In the genomic region with DNA sequence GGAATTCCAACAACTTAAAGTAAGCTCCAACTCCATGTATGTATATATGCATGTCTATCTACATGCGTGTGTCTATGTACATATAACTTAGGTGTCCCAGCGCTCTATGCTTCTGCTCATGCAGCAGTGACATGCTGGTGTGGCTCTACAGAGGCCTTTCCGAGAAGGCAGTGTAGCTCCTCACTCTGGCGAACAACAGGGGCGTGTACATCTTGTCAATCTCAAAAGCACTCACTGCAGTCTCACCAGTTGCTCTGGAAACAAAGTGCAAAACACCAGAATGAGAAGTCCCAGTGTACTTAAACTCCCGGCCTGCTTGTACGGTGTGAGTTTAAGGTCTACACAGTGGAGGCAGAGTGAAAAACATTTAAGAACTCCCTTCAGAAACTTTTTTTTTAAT, we compare ENCODE assay signal across 33 mouse cellular contexts. TPM values are rescaled to one million over a fixed set of nuclear protein-coding genes. Genes with fewer than 3 reads are reported as not detected.
DNase-seq lines count a peak whose midpoint lies in the region; ATAC-seq and TF ChIP-seq lines count a peak whose summit lies in the region.
"Had no signal": no experiment of that assay in that cellular context is flagged by ENCODE, and none has a peak within 500 bp of the region (broad histone marks: within the 10 kb centered on the region; RNA-seq: fewer than 3 reads in every experiment).

No protein-coding gene starts in this region.

- WGBS in heart, embryonic 10.5 days: 69% methylated on average over 7 of the region's 7 CpGs
- WGBS in lung, postnatal 0 days: 76% methylated on average over 7 of the region's 7 CpGs
- 49% methylated on average over 7 of the region's 7 CpGs for WGBS in midbrain, embryonic 11.5 days
- 65% methylated on average over 7 of the region's 7 CpGs for WGBS in midbrain, embryonic 10.5 days

- peaks cover 53% of the 10 kb centered on the region for H3K36me3 ChIP-seq in heart, embryonic 10.5 days
- peaks cover 36% of the 10 kb centered on the region for H3K36me3 ChIP-seq in lung, postnatal 0 days (ENCODE audit: insufficient read depth, low read length)
- H3K36me3 ChIP-seq in midbrain, embryonic 11.5 days (ENCODE audit: control insufficient read depth, insufficient read depth, low read length): peaks cover 7% of the 10 kb centered on the region; the same call in 1 of the 2 replicates
- peaks cover 50% of the 10 kb centered on the region for H3K36me3 ChIP-seq in midbrain, embryonic 10.5 days

- H3K27ac ChIP-seq in heart, embryonic 10.5 days: no peak overlapping the region
- H3K27ac ChIP-seq in lung, postnatal 0 days (ENCODE audit: low read length): no peak overlapping the region
- H3K27ac ChIP-seq in midbrain, embryonic 11.5 days (ENCODE audit: low read depth, low read length): no peak overlapping the region
- H3K27ac ChIP-seq in midbrain, embryonic 10.5 days (replicated peaks): no peak overlapping the region
- H3K27ac ChIP-seq: embryonic facial prominence, embryonic 12.5 days; embryonic facial prominence, embryonic 15.5 days; heart, adult 2 months; hindbrain, embryonic 14.5 days; hindbrain, postnatal 0 days had no signal

- TF ChIP-seq CTCF in lung, postnatal 0 days (IDR thresholded peaks at IDR 0.05): no peak
- no peak for TF ChIP-seq CTCF in brain, embryonic 14.5 days (IDR thresholded peaks at IDR 0.05; ENCODE audit: borderline replicate concordance, extremely low read depth, insufficient read depth, insufficient read length)

- peak; percentile 80 for DNase-seq in heart, adult 11 months
- DNase-seq in heart, embryonic 10.5 days (ENCODE audit: low spot score): no peak
- no peak for DNase-seq in lung, postnatal 0 days (ENCODE audit: low spot score)
- no peak for DNase-seq in lung, postnatal 4 days
- peak; percentile 75 for DNase-seq in midbrain, embryonic 11.5 days (ENCODE audit: low spot score, missing footprints)
- DNase-seq in midbrain, embryonic 10.5 days (ENCODE audit: low spot score): no peak
- DNase-seq in brain, embryonic 14.5 days (ENCODE audit: low read depth): peak; percentile 5
- DNase-seq in T-cell, adult 2 months (ENCODE audit: low spot score): no peak
- DNase-seq: adrenal gland, adult 2 months; adrenal gland, postnatal 14 days; B cell, adult 2 months; cerebellum, adult 11-12 months; cerebellum, adult 8-10 months; cerebellum, postnatal 10 days; cerebellum, postnatal 36 days; forebrain, postnatal 0 days; gastrocnemius, postnatal 25 days; heart, adult 2 months had no signal

- no peaks in the 10 kb centered on the region for H3K27me3 ChIP-seq in heart, embryonic 10.5 days (ENCODE audit: insufficient read depth, poor library complexity, severe bottlenecking)
- H3K27me3 ChIP-seq in lung, postnatal 0 days (replicated peaks; ENCODE audit: insufficient read depth, low read length): no peaks in the 10 kb centered on the region
- no peaks in the 10 kb centered on the region for H3K27me3 ChIP-seq in midbrain, embryonic 11.5 days (ENCODE audit: control insufficient read depth, insufficient read depth, low read length)
- no peaks in the 10 kb centered on the region for H3K27me3 ChIP-seq in midbrain, embryonic 10.5 days (ENCODE audit: low read depth, poor library complexity, severe bottlenecking)
- H3K27me3 ChIP-seq: CH12.LX; embryonic facial prominence, embryonic 12.5 days; embryonic facial prominence, embryonic 15.5 days had no signal

- no peaks in the 10 kb centered on the region for H3K4me1 ChIP-seq in heart, embryonic 10.5 days
- H3K4me1 ChIP-seq in lung, postnatal 0 days (ENCODE audit: insufficient read depth, low read depth, low read length): no peaks in the 10 kb centered on the region
- H3K4me1 ChIP-seq in midbrain, embryonic 11.5 days (ENCODE audit: control insufficient read depth, insufficient read depth, low read length): no peaks in the 10 kb centered on the region
- no peaks in the 10 kb centered on the region; the same call in 1 of the 2 replicates for H3K4me1 ChIP-seq in midbrain, embryonic 10.5 days
- H3K4me1 ChIP-seq: embryonic facial prominence, embryonic 12.5 days; embryonic facial prominence, embryonic 15.5 days had no signal

- H3K4me2 ChIP-seq in lung, postnatal 0 days (replicated peaks; ENCODE audit: low read depth, low read length): no peak overlapping the region
- H3K4me2 ChIP-seq in midbrain, embryonic 11.5 days: no peak overlapping the region
- H3K4me2 ChIP-seq: embryonic facial prominence, embryonic 12.5 days; embryonic facial prominence, embryonic 15.5 days; heart, embryonic 11.5 days; hindbrain, embryonic 14.5 days had no signal

- TF ChIP-seq EP300 in lung, postnatal 0 days (IDR thresholded peaks at IDR 0.05): no peak

- peak; percentile 40 for ATAC-seq in lung, postnatal 0 days
- ATAC-seq in midbrain, embryonic 11.5 days (ENCODE audit: low FRiP score): peak; percentile 61; the same call in 1 of the 2 replicates
- ATAC-seq: forebrain, embryonic 14.5 days; forebrain, postnatal 0 days; hindbrain, postnatal 0 days; inflammation-experienced regulatory T-cells, adult 6 months; intestine, embryonic 16.5 days had no signal

- H3K4me3 ChIP-seq in heart, embryonic 10.5 days: no peak overlapping the region
- H3K4me3 ChIP-seq in lung, postnatal 0 days (ENCODE audit: low read depth, low read length): no peak overlapping the region
- no peak overlapping the region for H3K4me3 ChIP-seq in midbrain, embryonic 11.5 days (ENCODE audit: low read depth, low read length)
- H3K4me3 ChIP-seq in midbrain, embryonic 10.5 days: no peak overlapping the region
- H3K4me3 ChIP-seq: embryonic facial prominence, embryonic 12.5 days; embryonic facial prominence, embryonic 15.5 days; heart, adult 2 months had no signal

- no peak overlapping the region for H3K9ac ChIP-seq in lung, postnatal 0 days (replicated peaks; ENCODE audit: low read depth)
- no peak overlapping the region for H3K9ac ChIP-seq in midbrain, embryonic 11.5 days (ENCODE audit: low read length)
- H3K9ac ChIP-seq: embryonic facial prominence, embryonic 12.5 days; embryonic facial prominence, embryonic 15.5 days; forebrain, postnatal 0 days; hindbrain, embryonic 14.5 days had no signal

- no peak for TF ChIP-seq POLR2A in brain, embryonic 14.5 days (IDR thresholded peaks at IDR 0.05; ENCODE audit: borderline replicate concordance, extremely low read depth, insufficient read depth, insufficient read length, poor library complexity, severe bottlenecking)

- H3K9me3 ChIP-seq in heart, embryonic 10.5 days: no peaks in the 10 kb centered on the region
- no peaks in the 10 kb centered on the region for H3K9me3 ChIP-seq in lung, postnatal 0 days (ENCODE audit: low read length)
- no peaks in the 10 kb centered on the region for H3K9me3 ChIP-seq in midbrain, embryonic 11.5 days (ENCODE audit: control insufficient read depth, low read length)
- no peaks in the 10 kb centered on the region for H3K9me3 ChIP-seq in midbrain, embryonic 10.5 days (replicated peaks)
- H3K9me3 ChIP-seq: embryonic facial prominence, embryonic 12.5 days; embryonic facial prominence, embryonic 15.5 days had no signal

RNA-seq across cellular contexts. Expression of gene Fbxo9, which starts 27.0 kb away (rescaled TPM):
- 28.5 and 30.6 TPM in 2 replicates for polyA plus RNA-seq in heart, embryonic 10.5 days (2016; fragmentation: Nextera tagmentation; extraction: Ambion mirVana)
- 55.1 and 59.9 TPM in 2 replicates for polyA plus RNA-seq in lung, postnatal 0 days (2015; fragmentation: Nextera tagmentation; extraction: Ambion mirVana)
- 31.6 and 33.5 TPM in 2 replicates for polyA plus RNA-seq in midbrain, embryonic 11.5 days (2014; fragmentation: Nextera tagmentation; extraction: Ambion mirVana)
- 21.9 and 22.9 TPM in 2 replicates for polyA plus RNA-seq in midbrain, embryonic 10.5 days (2016; fragmentation: Nextera tagmentation; extraction: Ambion mirVana)
- 61.9 and 77.0 TPM in 2 replicates for polyA plus RNA-seq in brain, embryonic 14.5 days (2012; rRNA removed)

RNA-seq across cellular contexts. Expression of gene Ick, which starts 27.2 kb away (rescaled TPM):
- polyA plus RNA-seq in heart, embryonic 10.5 days (2016; fragmentation: Nextera tagmentation; extraction: Ambion mirVana): 17.2 and 21.5 TPM in 2 replicates
- polyA plus RNA-seq in lung, postnatal 0 days (2015; fragmentation: Nextera tagmentation; extraction: Ambion mirVana): 19.3 and 23.0 TPM in 2 replicates
- polyA plus RNA-seq in midbrain, embryonic 11.5 days (2014; fragmentation: Nextera tagmentation; extraction: Ambion mirVana): 35.3 and 35.9 TPM in 2 replicates
- 33.5 and 35.8 TPM in 2 replicates for polyA plus RNA-seq in midbrain, embryonic 10.5 days (2016; fragmentation: Nextera tagmentation; extraction: Ambion mirVana)
- polyA plus RNA-seq in brain, embryonic 14.5 days (2012; rRNA removed): 45.0 and 55.6 TPM in 2 replicates

RNA-seq across cellular contexts. Expression of gene Gcm1, which starts 30.1 kb away (rescaled TPM):
- polyA plus RNA-seq in heart, embryonic 10.5 days (2016; fragmentation: Nextera tagmentation; extraction: Ambion mirVana): 0.09 TPM in 1 of 2 replicates, not detected in the other
- polyA plus RNA-seq in lung, postnatal 0 days (2015; fragmentation: Nextera tagmentation; extraction: Ambion mirVana): 0.14 TPM in 2 replicates
- 0.10 and 0.12 TPM in 2 replicates for polyA plus RNA-seq in midbrain, embryonic 11.5 days (2014; fragmentation: Nextera tagmentation; extraction: Ambion mirVana)
- polyA plus RNA-seq in midbrain, embryonic 10.5 days (2016; fragmentation: Nextera tagmentation; extraction: Ambion mirVana): 0.10 TPM in 1 of 2 replicates, not detected in the other
- not detected in 2 replicates for polyA plus RNA-seq in brain, embryonic 14.5 days (2012; rRNA removed)
- polyA plus RNA-seq: adrenal gland, adult 2 months; cortical plate, adult 2 months; embryonic facial prominence, embryonic 15.5 days; forebrain, embryonic 11.5 days; forebrain, embryonic 14.5 days; forebrain, postnatal 0 days; frontal cortex, adult 2 months; gonadal fat pad, adult 2 months; heart, adult 2 months; heart, embryonic 11.5 days; heart, embryonic 14.5 days; heart, postnatal 0 days; hindbrain, embryonic 14.5 days; inflammation-experienced regulatory T-cells, adult 6 months; intestine, embryonic 16.5 days had no signal

Comparison
In these comparisons a context has a peak if more than half of its experiments do, and no peak if none do; other contexts are left out.
1. DNase-seq: peak in heart, adult 11 months (single experiment), midbrain, embryonic 11.5 days (single experiment) and brain, embryonic 14.5 days (single experiment); none in heart, embryonic 10.5 days (single experiment), lung, postnatal 0 days (single experiment), lung, postnatal 4 days (0 of 2), midbrain, embryonic 10.5 days (single experiment) and T-cell, adult 2 months (single experiment).